8 mouse cellular contexts compared by ENCODE assay signal in genomic region chr2:173037827-173038607, GRCm38 (mm10). TPM values are rescaled to one million over a fixed set of nuclear protein-coding genes. Genes with fewer than 3 reads are reported as not detected.
DNase-seq lines count a peak whose midpoint lies in the region; ATAC-seq and TF ChIP-seq lines count a peak whose summit lies in the region.

No protein-coding gene starts in this region.

- no peaks in the 10 kb centered on the region for H3K9me3 ChIP-seq in heart, postnatal 0 days (replicated peaks; ENCODE audit: control insufficient read depth, low read length)
- no peaks in the 10 kb centered on the region for H3K9me3 ChIP-seq in MEL (replicated peaks; ENCODE audit: insufficient read depth, low read length)
- no peaks in the 10 kb centered on the region for H3K9me3 ChIP-seq in intestine, embryonic 15.5 days

- H3K9ac ChIP-seq in heart, postnatal 0 days (replicated peaks; ENCODE audit: low read depth, low read length) = no peak overlapping the region
- H3K9ac ChIP-seq in MEL (ENCODE audit: control insufficient read depth, low read depth, low read length, poor library complexity, severe bottlenecking) = peak overlapping the region; percentile 22; the same call in 1 of the 2 replicates
- no peak overlapping the region for H3K9ac ChIP-seq in intestine, embryonic 15.5 days

- TF ChIP-seq EP300 in heart, postnatal 0 days (IDR thresholded peaks at IDR 0.05; ENCODE audit: low read depth) = no peak
- TF ChIP-seq EP300 in MEL (IDR thresholded peaks at IDR 0.05; ENCODE audit: low read depth in 1 of 2, low read length in 2 of 2) = peak; percentile 77 to 93

- TF ChIP-seq POLR2A in MEL (IDR thresholded peaks at IDR 0.05; ENCODE audit: control insufficient read depth in 1 of 2, insufficient read depth in 1 of 2, low read depth in 1 of 2, low read length in 2 of 2, poor library complexity in 1 of 2) = no peak

- H3K27ac ChIP-seq in heart, postnatal 0 days (ENCODE audit: low read depth) = peak overlapping the region; percentile 23; the same call in 1 of the 2 replicates
- peak overlapping the region; percentile 61 for H3K27ac ChIP-seq in MEL (ENCODE audit: control insufficient read depth, low read depth, low read length)
- no peak overlapping the region for H3K27ac ChIP-seq in intestine, embryonic 15.5 days

- no peaks in the 10 kb centered on the region for H3K27me3 ChIP-seq in heart, postnatal 0 days (ENCODE audit: control insufficient read depth, insufficient read depth, low read length)
- H3K27me3 ChIP-seq in MEL (ENCODE audit: control insufficient read depth in 1 of 2, insufficient read depth in 2 of 2, low read length in 2 of 2) = no peaks in the 10 kb centered on the region
- no peaks in the 10 kb centered on the region for H3K27me3 ChIP-seq in intestine, embryonic 15.5 days (replicated peaks)

- peaks cover 28% of the 10 kb centered on the region for H3K36me3 ChIP-seq in heart, postnatal 0 days (replicated peaks; ENCODE audit: control insufficient read depth, insufficient read depth, low read length)
- H3K36me3 ChIP-seq in MEL (ENCODE audit: control insufficient read depth in 1 of 2, insufficient read depth in 2 of 2, low read length in 2 of 2) = peaks cover 3 to 45% of the 10 kb centered on the region in 2 experiments
- H3K36me3 ChIP-seq in intestine, embryonic 15.5 days = peaks cover 12% of the 10 kb centered on the region; the same call in 1 of the 2 replicates

- 52% methylated on average over 7 of the region's 7 CpGs for WGBS in heart, postnatal 0 days
- WGBS in intestine, embryonic 15.5 days = 69% methylated on average over 7 of the region's 7 CpGs

- no peak for TF ChIP-seq CTCF in heart, postnatal 0 days (IDR thresholded peaks at IDR 0.05; ENCODE audit: low read depth)
- peak in 2 of 3 experiments; percentile 40 to 48; a peak in 4 of 6 replicates for TF ChIP-seq CTCF in MEL (IDR thresholded peaks at IDR 0.05 in 2 of 3, conservative IDR thresholded peaks at IDR 0.05 in 1 of 3; ENCODE audit: control insufficient read depth in 1 of 3, insufficient read depth in 1 of 3, low read depth in 2 of 3, low read length in 3 of 3, poor library complexity in 1 of 3, severe bottlenecking in 1 of 3)

- H3K4me1 ChIP-seq in heart, postnatal 0 days (ENCODE audit: control insufficient read depth, insufficient read depth) = 0 out of 2 replicates have a peak, but pooled peaks cover 3% of the 10 kb centered on the region
- H3K4me1 ChIP-seq in MEL (ENCODE audit: control insufficient read depth in 1 of 2, insufficient read depth in 2 of 2, low read length in 2 of 2) = peaks cover 43 to 58% of the 10 kb centered on the region in 2 experiments
- H3K4me1 ChIP-seq in intestine, embryonic 15.5 days (replicated peaks) = no peaks in the 10 kb centered on the region; the same call in 1 of the 2 replicates

- DNase-seq in heart, postnatal 0 days (ENCODE audit: low spot score) = no peak
- DNase-seq in heart, adult 9 months (ENCODE audit: low spot score in 2 of 2) = no peak
- peak; percentile 80 for DNase-seq in MEL (ENCODE audit: low read depth, low spot score)
- DNase-seq in spleen, postnatal 10 days (ENCODE audit: low spot score in 2 of 2) = peak; percentile 81 to 91
- DNase-seq in cerebellum, adult 8-10 months = no peak
- no peak for DNase-seq in layer of hippocampus, adult 9-11 months
- no peak for DNase-seq in ovary, postnatal 14 days (ENCODE audit: low spot score)

- TF ChIP-seq RAD21 in MEL (IDR thresholded peaks at IDR 0.05; ENCODE audit: low read depth, low read length) = peak; percentile 16

- no peak overlapping the region for H3K4me3 ChIP-seq in heart, postnatal 0 days (ENCODE audit: low read depth, low read length)
- H3K4me3 ChIP-seq in MEL (ENCODE audit: control insufficient read depth in 1 of 2, insufficient read depth in 1 of 2, low read depth in 2 of 2, low read length in 2 of 2) = 0 out of 4 replicates have a peak overlapping the region, but pooled peaks of 1 of the 2 experiments have one; percentile 5
- no peak overlapping the region for H3K4me3 ChIP-seq in intestine, embryonic 15.5 days (replicated peaks)

- no peak for ATAC-seq in heart, postnatal 0 days (ENCODE audit: insufficient read depth, low read depth)
- ATAC-seq in intestine, embryonic 15.5 days = peak; percentile 63

- H3K79me2 ChIP-seq in MEL (ENCODE audit: control insufficient read depth, insufficient read depth, low read length, poor library complexity) = no peaks in the 10 kb centered on the region

- no peak overlapping the region for H3K4me2 ChIP-seq in heart, postnatal 0 days (ENCODE audit: low read depth, low read length)
- H3K4me2 ChIP-seq in intestine, embryonic 15.5 days (replicated peaks) = no peak overlapping the region

TF ChIP-seq in MEL, 35 proteins besides CTCF, POLR2A, EP300 and RAD21:
- TF ChIP-seq ZC3H11A (IDR thresholded peaks at IDR 0.05; ENCODE audit: low read depth, low read length) (peak; percentile 25), MAZ (IDR thresholded peaks at IDR 0.05; ENCODE audit: low read depth, low read length) (peak; percentile 94), CHD2 (IDR thresholded peaks at IDR 0.05; ENCODE audit: low read length) (peak; percentile 81), TBP (IDR thresholded peaks at IDR 0.05; ENCODE audit: low read depth, low read length) (no peak), BHLHE40 (IDR thresholded peaks at IDR 0.05; ENCODE audit: borderline replicate concordance, low read depth, low read length) (peak; percentile 76), SMC3 (IDR thresholded peaks at IDR 0.05; ENCODE audit: low read depth, low read length) (peak; percentile 50), SIN3A (IDR thresholded peaks at IDR 0.05; ENCODE audit: low read length) (peak; percentile 61), MEF2A (IDR thresholded peaks at IDR 0.05; ENCODE audit: extremely low read depth, insufficient replicate concordance, low read depth, low read length, poor library complexity, severe bottlenecking) (0 out of 2 replicates have a peak, but pooled peaks have one; percentile 34), ETS1 (IDR thresholded peaks at IDR 0.05; ENCODE audit: low read depth, low read length) (peak; percentile 92), ZMIZ1 (IDR thresholded peaks at IDR 0.05; ENCODE audit: low read depth, low read length) (no peak), GABPA (IDR thresholded peaks at IDR 0.05; ENCODE audit: low read depth, low read length) (0 out of 2 replicates have a peak, but pooled peaks have one; percentile 18), UBTF (IDR thresholded peaks at IDR 0.05; ENCODE audit: borderline replicate concordance, insufficient read depth, low read depth, low read length) (no peak), ELF1 (IDR thresholded peaks at IDR 0.05; ENCODE audit: low read depth, low read length) (0 out of 2 replicates have a peak, but pooled peaks have one; percentile 23), ZKSCAN1 (IDR thresholded peaks at IDR 0.05; ENCODE audit: low read depth, low read length) (no peak), MXI1 (IDR thresholded peaks at IDR 0.05; ENCODE audit: low read depth, low read length) (peak; percentile 51), NELFE (IDR thresholded peaks at IDR 0.05; ENCODE audit: low read depth, low read length) (no peak), MYB (IDR thresholded peaks at IDR 0.05; ENCODE audit: low read depth, low read length) (peak; percentile 35; the same call in 1 of the 2 replicates), TCF12 (IDR thresholded peaks at IDR 0.05; ENCODE audit: low read depth, low read length) (peak; percentile 98), POLR2AphosphoS2 (IDR thresholded peaks at IDR 0.05; ENCODE audit: low read length) (no peak), RCOR1 (IDR thresholded peaks at IDR 0.05; ENCODE audit: low read depth, low read length) (peak; percentile 78), CHD1 (IDR thresholded peaks at IDR 0.05; ENCODE audit: low read depth, low read length) (no peak), GATA1 (IDR thresholded peaks at IDR 0.05; ENCODE audit: low read depth, low read length) (peak; percentile 85), MAX (IDR thresholded peaks at IDR 0.05; ENCODE audit: low read length) (no peak), NRF1 (IDR thresholded peaks at IDR 0.05; ENCODE audit: insufficient read depth, low read depth, low read length, poor library complexity, severe bottlenecking) (no peak; the same call in 1 of the 2 replicates), POLR2AphosphoS5 (IDR thresholded peaks at IDR 0.05; ENCODE audit: borderline replicate concordance, low read depth, low read length) (no peak), MAFK (IDR thresholded peaks at IDR 0.05; ENCODE audit: borderline replicate concordance, low read depth, low read length) (peak; percentile 45), TAL1 (IDR thresholded peaks at IDR 0.05; ENCODE audit: low read length) (peak; percentile 88), HCFC1 (IDR thresholded peaks at IDR 0.05; ENCODE audit: low read depth, low read length) (0 out of 2 replicates have a peak, but pooled peaks have one; percentile 28)

RNA-seq across cellular contexts. Expression of gene Rbm38, which starts 17.7 kb away (rescaled TPM):
- total RNA-seq in heart, postnatal 0 days (2014; rRNA removed; ENCODE audit: low replicate concordance) = 85.0 and 119 TPM in 2 replicates
- 122 and 135 TPM in 2 replicates for polyA plus RNA-seq in heart, postnatal 0 days (2015; fragmentation: Nextera tagmentation; extraction: Ambion mirVana)
- 37.0 and 39.0 TPM in 2 replicates for total RNA-seq in MEL (2012; rRNA removed)
- polyA plus RNA-seq in MEL (2012; ENCODE audit: insufficient read depth in 1 of 2, insufficient read length in 2 of 2, low read depth in 1 of 2, low replicate concordance in 2 of 2, missing spikeins in 1 of 2) = 100 to 1,000 TPM in 1 of 2 experiments, not detected in 1; 207 TPM
- 46.6 and 49.2 TPM in 2 replicates for polyA plus RNA-seq in intestine, embryonic 15.5 days (2015; fragmentation: Nextera tagmentation; extraction: Ambion mirVana)

RNA-seq across cellular contexts. Expression of gene Rae1, which starts 38.1 kb away (rescaled TPM):
- 80.2 and 83.4 TPM in 2 replicates for total RNA-seq in heart, postnatal 0 days (2014; rRNA removed; ENCODE audit: low replicate concordance)
- 70.5 and 76.7 TPM in 2 replicates for polyA plus RNA-seq in heart, postnatal 0 days (2015; fragmentation: Nextera tagmentation; extraction: Ambion mirVana)
- total RNA-seq in MEL (2012; rRNA removed) = 139 and 156 TPM in 2 replicates
- 100 to 1,000 TPM in 1 of 2 experiments, not detected in 1; 172 TPM for polyA plus RNA-seq in MEL (2012; ENCODE audit: insufficient read depth in 1 of 2, insufficient read length in 2 of 2, low read depth in 1 of 2, low replicate concordance in 2 of 2, missing spikeins in 1 of 2)
- 123 and 131 TPM in 2 replicates for polyA plus RNA-seq in intestine, embryonic 15.5 days (2015; fragmentation: Nextera tagmentation; extraction: Ambion mirVana)

Comparison
In these comparisons a context has a peak if more than half of its experiments do, and no peak if none do; other contexts are left out.
1. DNase-seq: peak in MEL (single experiment) and spleen, postnatal 10 days (2 of 2); none in heart, postnatal 0 days (single experiment), heart, adult 9 months (0 of 2), cerebellum, adult 8-10 months (single experiment), layer of hippocampus, adult 9-11 months (single experiment) and ovary, postnatal 14 days (single experiment).